Mouse (Mus musculus) gastrocnemius, postnatal 36 days (tissue): Measurements from ENCODE around the gene Hexim2. TPM values are rescaled to one million over a fixed set of nuclear protein-coding genes. Genes with fewer than 3 reads are reported as not detected.

Experiments used
- DNase-seq, 2 experiments: peaks; one replicate each; pipeline ENCODE4 v3.0.0; 2022
- intact Hi-C: fragments of 180-260 bp; cut with DNase I; formaldehyde crosslinking; loops from one replicate; pipeline ENCODE4 v1.15.1; 2025
- long read RNA-seq, 2 experiments: library from polyadenylated mRNA; stranded (forward); transcript quantifications; one replicate each; pipeline ENCODE4 v2.0.0; 2021
- total RNA-seq, 2 experiments: library from RNA; stranded (reverse); gene quantifications; 2 replicates each; pipeline ENCODE4 v1.2.3; 2021

The Hexim2 gene
- total RNA-seq, result 1 to 10 TPM; 2.1 to 2.9 TPM
- long read RNA-seq, experiment 1, partial matches to known transcripts, result 0 of 10 reads
- long read RNA-seq, experiment 1, other reads (novel, unspliced or antisense), result 8 of 10 reads
- long read RNA-seq, experiment 2, partial matches to known transcripts, result 0 of 4 reads
- long read RNA-seq, experiment 2, other reads (novel, unspliced or antisense), result 3 of 4 reads

DNA sequence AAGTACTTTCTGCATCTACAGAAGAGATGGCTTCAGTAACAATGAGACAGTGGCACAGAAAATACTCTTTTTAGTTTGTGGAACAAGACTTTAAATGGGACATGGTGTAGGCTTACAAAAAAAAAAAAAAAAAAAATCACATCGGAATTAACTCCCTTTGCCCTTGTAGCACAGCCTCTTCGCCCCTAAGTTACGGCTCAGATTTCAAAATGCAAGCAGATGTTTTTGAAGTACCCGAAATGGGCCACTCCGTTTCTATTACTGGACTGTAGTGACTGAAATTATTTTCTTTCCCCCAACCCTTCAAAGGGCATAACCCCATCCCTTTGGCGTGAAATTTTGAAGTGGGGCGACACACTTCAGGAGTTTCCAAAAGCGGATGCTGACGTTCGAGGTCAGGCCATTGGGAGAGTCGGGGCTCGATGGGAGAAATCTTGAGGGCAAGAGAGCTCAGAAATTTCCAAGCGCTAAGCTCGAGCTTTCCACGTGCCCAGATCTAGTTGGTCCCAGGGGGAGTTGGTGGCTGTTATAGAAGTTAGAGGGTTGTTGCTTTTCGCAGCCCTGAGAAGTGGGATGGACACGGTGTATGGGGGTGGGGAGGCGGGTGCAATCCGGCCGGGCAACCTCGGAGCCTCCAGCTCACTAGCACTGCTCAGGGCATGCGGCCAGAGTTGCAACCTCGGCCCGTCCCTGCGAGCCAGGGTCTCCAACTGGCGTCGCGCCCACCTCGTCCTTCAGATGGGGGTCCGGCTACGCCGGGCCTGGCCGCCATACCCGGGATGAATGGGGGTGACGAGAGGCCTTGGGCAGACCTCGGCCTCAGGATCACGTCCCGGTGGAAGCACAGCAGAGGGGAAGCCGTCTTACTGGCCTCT lies at the start of gene Hexim2:
Hexim2 (plus strand) TSS at position 729 of the 875 bp plus-strand sequence.
- peak in 1 of 2 experiments; percentile 61 for DNase-seq
- intact Hi-C loops, result loop anchor here (1.0 kb wide), 1 partner anchor 16 kb away; the partner anchor contains the start of gene Hexim1

DNA sequence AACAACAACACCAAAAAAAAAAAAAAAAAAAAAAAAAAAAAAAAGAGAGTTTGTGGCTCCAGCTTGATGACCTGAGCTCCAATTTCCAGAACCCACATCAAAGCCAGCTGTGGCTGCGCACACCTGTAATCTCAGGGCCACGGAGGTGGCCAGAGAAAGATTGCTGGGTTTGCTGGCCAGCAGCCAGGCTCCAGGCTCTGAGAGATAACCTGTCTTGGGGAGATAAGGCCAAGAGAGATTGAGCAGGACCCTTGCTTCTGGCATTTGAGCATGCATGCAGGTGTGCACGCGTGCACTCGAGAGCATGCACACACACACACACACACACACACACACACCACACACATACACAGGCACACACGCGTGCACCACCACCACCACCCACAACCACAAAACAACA lies 38.9 kb upstream of the Hexim2 start:
- DNase-seq, result no peak
- intact Hi-C loops, result no loop called here

DNA sequence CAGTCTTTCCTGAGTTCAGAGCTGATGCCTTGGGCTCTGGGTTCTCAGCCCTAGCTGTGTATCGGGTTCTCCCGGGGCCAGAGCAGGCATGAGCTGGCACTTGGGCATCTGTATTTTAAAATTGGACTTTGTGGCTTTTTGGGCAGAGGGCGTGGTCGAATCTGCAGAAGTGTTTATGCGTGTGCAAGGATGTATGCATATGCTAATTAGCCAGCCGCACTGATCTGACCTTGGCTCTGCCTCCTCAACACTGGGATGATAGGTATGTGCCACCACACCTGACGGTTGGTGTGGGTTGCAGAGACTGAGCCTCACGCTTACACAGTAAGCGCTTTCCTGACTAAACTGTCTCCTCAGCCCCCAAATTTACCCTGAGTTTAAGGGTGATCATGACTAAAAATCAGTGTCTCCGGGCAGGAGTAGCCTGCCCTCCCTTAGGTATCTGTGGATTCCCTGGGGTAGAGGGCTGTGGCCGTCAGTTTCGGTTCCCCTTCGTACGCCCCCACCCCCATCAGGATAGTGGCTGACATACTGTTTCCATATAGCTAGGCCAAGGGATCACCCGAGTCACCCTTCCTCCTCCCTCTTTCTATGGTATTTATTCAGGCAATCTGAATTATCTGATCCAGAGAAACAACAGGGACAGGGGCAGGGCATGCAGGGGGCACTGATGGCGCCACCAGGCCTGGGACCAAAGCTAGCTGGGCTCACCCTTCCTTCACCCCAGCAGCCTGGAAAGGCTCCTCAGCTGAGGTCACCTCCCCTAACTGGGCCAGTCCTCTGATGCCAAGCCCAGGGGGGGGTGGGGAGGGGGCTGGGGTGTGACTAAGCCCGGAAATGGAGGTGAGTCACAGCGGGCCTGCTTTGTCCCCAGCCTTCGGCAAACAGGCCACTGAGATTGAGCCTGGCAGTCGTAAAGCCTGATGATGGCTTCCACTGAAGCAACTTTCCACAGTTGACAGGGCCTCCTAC lies 38.1 kb upstream of the Hexim2 start:
- no peak for DNase-seq
- intact Hi-C loops, result no loop called here

DNA sequence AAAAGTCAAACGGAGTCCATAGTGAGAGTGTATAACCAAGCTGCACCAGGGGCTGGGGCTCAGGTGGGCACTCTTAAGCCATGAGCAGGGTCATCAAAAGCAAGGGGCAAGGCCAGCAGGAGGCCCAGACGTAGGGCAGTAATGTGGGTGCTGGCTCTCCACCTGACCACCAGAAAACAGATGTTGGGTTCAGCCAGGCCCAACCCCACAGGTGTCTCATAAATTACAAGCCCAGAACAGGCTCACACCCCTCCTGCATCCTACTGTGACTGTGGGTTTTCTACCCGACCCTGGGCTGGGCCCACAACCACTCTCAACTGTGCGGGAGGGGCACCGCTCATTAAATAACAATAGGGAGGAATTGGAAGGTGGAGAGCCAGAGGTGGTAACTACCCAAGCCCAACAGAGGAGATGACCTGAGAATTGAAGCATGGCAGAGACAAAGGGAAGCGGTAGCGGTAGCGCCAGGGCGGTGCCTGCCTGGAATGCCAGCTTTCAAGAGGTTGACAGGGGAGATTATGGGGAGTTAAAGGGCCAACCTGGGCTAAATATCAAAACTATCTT lies 37.0 kb upstream of the Hexim2 start:
- DNase-seq, result no peak

DNA sequence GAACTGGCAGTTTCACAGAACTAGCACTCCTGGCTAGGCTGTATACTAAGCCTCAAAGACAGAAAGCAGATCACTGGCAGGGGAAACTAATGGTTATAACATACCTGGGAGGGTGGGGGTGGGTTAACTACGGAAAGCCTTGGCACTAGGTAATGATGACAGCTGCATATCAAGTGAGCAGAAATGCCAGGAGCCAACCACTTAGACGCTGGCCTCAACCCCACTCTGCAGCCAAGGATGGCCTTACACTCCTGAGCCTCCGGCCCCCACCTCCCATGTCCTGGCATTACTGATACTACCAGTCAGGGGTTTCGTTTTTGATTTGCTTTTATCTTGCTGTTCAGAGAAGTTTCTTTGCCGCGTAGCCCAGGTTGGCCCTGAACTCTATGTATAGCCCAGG lies 36.4 kb upstream of the Hexim2 start:
- DNase-seq, result no peak
- intact Hi-C loops, result no loop called here

More for the DNA sequence above, 37.0 kb upstream of the Hexim2 start:
- intact Hi-C loops, result no loop called here

DNA sequence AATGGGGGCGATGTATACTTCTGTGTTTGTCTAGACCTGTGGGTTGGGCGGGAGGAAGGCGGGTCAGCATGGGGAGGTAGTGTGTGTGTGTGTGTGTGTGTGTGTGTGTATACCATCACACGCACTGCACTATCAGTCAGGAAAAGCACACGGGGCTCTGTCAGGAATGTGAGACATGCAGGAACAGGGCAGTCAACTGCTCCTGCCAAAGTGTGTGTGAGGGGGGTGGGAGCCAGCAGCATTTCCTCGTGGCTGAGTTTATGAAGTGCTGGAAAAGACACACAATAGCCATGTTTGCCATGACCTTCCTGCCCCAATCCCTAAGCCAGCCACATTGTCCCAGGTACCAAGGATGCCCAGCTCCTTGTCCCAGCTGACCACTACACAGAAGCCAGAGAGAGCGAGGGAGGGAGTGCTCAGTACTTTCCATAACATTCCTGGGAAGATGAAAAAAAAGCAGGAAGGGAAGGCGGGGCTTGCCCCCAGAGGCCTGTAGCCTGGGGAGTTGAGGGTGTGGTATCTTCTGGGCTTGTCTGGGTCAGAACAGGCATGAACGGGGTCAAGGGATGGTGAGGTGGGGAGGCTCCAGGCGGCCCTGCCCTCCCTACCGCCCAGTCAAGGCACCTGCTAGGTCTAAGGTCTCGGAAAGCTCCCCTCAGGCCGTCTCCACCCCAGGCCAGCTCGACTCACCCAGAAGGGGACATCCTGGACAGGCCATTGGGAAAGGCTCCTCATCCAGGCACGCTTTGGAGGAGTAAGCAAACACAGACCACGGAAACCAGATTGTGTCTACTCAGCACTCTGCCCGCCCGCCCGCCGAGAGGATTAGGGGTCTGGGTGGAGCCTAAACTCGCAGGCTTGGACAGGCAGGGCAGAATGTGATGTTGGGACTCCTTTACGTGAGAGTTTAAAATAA lies 35.0 kb upstream of the Hexim2 start:
- peak in 1 of 2 experiments; percentile 17 for DNase-seq
- intact Hi-C loops, result no loop called here

DNA sequence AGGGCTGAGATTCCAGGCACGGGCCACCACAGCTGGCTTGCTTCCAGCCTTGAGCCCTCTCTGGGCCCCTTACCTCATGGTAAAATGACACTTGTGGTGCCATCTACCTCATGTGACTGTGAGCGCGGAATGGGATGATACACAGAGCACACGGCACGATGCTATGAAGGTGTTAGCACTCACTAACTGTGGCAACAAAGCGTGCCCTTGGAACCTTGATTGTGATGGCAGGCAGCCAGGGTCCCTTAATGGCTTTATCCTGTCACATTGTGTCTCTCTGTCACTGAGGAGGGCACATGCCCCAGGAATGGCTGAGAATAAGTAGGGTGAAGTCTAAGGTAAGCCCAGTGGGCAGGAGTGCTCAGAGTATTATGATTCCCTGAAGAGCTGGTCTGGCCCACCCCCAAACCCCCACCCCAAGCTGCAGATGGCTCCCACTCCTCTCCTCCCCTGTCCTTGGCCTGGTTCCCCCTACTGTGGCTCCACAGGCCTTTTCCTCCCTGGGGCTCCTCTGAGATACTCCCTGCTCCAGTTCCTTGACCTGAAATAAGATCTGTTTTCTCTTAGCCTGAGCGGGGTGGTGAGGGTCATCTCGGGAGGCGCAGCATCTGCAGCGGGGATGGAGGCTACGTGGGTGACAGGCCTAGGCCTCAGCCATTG lies 33.6 kb upstream of the Hexim2 start:
- peak; percentile 9 to 17 for DNase-seq
- intact Hi-C loops, result no loop called here

DNA sequence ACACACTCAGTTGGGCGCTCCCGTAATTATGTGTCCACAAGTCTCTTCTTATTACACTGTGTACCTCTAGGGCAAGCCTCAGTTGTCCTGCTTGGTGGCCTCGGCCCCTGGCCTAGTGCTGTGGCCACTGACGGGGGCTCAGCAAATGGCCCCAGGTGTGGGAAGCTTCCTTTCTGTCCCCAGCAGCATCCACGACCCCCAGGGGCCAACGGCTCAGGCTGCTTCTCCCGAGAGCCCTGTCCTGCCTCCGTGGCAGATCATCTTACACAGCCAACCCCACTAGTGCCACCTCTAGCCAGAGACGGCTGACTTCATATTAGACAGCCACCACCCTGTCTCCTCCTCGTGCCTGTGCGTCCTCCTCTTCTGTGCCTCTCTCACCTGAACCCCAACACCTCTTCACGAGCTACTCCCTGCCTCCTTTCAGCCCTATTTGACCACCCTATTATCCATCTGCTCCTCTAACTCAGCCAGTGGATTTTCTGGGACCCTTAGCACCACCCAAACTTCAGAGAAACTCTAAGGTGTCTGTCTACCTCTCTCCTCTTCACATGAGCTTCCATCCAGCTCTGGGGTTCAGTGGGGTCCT lies 32.8 kb upstream of the Hexim2 start:
- intact Hi-C loops, result no loop called here

DNA sequence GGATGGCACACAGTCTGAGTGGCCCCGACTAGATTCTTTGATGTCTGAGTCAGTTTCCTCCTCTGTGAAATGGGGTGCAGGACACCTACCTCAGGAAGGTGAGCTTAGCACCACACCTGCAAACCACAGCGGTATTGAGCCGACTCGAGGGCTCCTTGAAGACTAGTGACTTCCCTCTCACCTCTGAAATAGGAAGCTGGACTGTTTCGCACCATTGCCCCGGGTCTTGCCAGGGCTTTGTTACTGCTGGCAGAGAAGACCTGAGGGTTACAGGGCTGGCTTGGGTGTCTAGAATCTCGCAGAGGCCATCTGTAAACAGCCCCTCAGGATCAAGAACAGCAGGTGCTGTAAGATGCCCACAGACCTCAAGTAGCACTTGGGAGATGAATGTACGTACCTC lies 31.9 kb upstream of the Hexim2 start:
- peak; percentile 5 to 14 for DNase-seq
- intact Hi-C loops, result loop anchor here (10.0 kb wide), 1 partner anchor 224 kb away; no protein-coding TSS in a partner anchor

More for the DNA sequence above, 32.8 kb upstream of the Hexim2 start:
- peak; percentile 5 to 13 for DNase-seq

DNA sequence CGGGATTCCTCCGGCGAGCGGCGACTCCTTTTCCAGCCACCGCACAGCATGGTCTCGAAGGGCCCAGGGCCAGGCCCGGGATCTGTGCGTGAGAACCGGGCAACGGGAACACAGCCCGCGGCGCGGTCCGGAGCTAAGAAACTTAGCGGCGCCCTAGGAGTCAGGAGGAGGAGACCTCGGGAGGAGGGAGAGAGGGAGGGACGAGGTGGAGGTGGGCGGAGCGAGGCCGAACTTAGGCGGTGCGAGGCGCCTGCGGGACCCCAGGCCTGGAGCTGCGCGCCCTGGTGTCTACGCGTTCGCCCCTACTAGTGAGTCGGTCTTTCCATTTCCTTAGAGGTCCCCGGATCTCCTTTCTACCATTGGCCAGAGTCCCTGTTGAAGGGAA lies 30.8 kb upstream of the Hexim2 start, which contains the start of the genes Plcd3 and Acbd4:
Plcd3 (minus strand) TSS at position 178 of the 385 bp plus-strand sequence.
Acbd4 (plus strand) TSS at position 202 of the 385 bp plus-strand sequence.
- intact Hi-C loops, result loop anchor here (10.0 kb wide), 1 partner anchor 223 kb away; no protein-coding TSS in a partner anchor
- peak; percentile 83 to 84 for DNase-seq

DNA sequence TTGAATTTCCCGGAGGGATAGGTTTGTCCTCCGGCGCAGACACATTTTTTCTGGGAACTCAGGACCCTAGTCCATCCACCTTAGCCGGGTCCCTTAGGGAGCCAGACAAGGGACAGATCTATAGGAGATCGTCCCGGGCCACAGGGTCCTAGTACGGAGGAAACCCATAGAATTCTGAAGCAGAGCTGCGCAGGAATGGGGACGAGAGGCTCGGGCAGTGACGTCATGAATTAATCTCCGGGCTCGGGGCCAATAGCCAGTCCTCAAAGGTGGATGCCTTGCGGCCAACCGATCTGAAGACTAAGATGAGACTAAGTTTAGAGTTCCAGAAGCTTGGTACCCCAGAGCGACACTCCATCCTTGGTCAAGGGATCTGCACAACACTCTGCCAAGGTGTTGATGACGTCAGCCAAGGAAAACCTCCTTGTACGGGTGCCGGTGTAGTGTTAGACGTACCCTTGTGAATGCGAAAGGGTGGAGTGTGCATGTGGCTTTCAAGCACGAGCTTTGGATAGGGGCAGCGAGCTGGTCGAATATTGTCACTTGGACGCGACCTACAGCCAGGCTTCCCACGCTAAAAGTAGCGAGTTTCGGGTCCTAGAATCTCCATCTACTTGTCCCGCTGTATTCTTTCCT lies 30.2 kb upstream of the Hexim2 start:
- peak; percentile 58 to 75 for DNase-seq
- intact Hi-C loops, result loop anchor here (1.0 to 10.0 kb wide), 2 partner anchors 57 to 223 kb away; no protein-coding TSS in a partner anchor

DNA sequence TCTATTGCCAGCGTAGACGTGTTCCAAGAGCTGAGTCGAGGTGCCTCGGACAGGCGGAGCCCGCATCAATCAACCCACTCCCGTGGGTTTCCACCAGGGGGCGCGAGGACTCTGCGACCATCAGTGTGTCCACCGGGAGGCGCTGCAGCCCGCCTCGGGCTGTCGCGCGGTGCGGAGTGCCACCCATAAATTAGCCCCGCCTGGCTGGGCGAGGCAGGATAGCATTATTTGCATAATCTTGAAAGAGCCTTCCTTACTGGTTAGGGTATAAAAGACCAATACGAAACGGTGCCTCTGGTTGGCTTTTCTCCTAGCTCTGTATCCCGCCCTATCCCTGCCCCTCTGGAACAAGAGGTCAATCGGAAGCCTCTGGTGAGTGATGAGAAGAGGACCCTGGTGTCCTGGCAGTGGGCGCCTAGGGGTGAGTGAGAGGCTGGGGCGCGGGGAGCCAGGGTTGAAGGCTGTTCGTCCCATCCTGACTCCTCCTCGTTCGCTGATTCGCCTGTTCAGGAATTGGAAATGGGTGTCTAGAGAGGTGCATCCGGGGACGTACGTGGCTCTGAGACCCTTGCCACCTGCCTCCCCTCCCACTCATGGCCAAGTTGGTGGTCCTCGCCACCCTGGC lies 29.4 kb upstream of the Hexim2 start:
- intact Hi-C loops, result loop anchor here (1.0 to 10.0 kb wide), 2 partner anchors 56 to 222 kb away; no protein-coding TSS in a partner anchor
- DNase-seq, result peak; percentile 96 to 99

DNA sequence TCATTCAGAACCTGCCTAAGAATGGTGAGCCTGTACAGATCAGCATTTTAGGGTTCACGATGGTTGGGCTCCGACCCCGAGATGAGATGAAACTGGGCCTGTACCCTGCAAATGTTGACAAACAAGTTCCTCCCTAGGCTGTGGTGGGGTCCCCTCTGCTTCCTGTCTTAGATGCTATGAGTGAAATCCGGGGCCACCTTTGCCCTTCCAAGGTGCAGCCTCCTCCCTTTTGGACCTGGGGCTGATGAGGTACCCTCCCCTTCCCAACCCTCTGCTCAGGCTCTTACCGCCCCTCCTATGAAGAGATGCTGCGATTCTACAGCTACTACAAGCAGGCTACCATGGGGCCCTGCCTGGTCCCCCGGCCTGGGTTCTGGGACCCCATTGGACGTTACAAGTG lies 28.6 kb upstream of the Hexim2 start:
- intact Hi-C loops, result loop anchor here (10.0 kb wide), 1 partner anchor 221 kb away; no protein-coding TSS in a partner anchor

DNA sequence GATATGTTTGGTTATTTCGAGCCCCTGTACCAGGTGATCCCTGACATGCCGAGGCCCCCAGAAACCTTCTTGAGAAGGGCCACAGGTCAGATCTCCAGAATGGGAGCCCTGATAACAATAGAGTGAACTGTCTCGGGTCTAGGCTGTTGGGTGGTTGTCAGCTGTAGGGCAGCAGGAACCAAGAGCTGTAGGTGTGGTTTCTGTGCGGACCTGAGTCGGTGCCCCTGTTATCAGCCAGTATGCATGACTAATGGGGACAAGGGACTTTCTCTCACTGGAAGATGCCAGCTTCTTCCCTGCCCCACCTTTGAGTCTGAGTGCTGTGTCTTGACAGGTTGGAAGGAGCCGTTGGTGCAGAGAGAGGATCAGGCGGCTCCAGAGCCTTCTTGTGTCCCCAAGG lies 27.8 kb upstream of the Hexim2 start:
- intact Hi-C loops, result loop anchor here (10.0 kb wide), 1 partner anchor 220 kb away; no protein-coding TSS in a partner anchor
- DNase-seq, result no peak

More for the DNA sequence above, 28.6 kb upstream of the Hexim2 start:
- no peak for DNase-seq

DNA sequence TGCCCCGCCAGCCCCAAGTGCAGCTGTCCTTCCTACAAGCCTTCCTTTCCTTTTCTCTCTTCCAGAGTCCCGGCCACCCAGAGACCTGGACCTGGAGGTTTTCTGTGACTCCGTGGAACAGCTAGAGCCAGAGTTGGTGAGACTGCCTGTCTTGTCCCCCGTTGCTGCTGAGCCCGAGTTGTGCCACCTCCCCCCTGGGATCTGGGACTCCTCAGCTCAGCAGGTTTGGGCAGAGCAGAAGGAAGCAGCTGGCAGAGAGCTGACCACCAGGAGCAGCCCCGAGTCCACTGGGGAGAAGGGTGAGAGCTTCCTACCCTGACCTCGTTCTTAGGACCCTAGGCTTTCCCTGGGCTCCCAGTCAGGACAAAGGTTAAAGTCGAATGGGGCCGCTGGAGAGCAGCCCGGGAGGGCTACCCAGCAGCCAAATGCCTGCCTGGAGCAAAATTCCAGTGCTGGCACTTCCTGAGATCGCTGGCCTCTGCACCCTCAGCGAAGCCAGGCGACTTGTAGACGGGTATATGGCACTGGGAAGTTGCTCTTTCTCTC lies 27.0 kb upstream of the Hexim2 start:
- DNase-seq, result no peak
- intact Hi-C loops, result loop anchor here (10.0 kb wide), 1 partner anchor 220 kb away; no protein-coding TSS in a partner anchor

DNA sequence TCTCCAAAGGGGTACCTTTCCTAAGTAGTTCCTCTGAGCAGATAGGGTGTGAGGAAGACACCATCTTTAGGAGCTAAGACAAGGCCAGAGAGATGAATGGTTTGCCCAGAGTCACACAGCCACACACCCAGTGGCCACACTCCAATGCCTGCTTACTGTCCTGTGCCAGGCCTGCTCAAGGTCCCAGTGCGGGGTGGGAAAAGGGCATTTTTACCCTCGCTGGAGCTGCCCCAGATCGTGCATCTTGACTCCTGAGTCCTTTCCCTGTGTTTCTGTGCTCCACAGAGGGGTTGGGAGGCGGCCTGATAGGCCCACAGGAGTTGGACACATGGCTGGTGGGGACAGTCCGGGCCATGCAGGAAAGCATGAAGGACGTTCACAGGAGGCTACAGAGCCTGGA lies 26.4 kb upstream of the Hexim2 start:
- intact Hi-C loops, result loop anchor here (10.0 kb wide), 1 partner anchor 219 kb away; no protein-coding TSS in a partner anchor
- no peak for DNase-seq
